Mouse (Mus musculus): ENCODE measurements at regions not wholly inside any gene's neighbourhood (a gene's known extent, or its start where the extent isn't known, plus 50 kb on each side); places are given as distances from the start of the nearest gene placed in this dataset.
A peak's percentile ranks its signal among the peaks of the same experiment; 100 is the strongest.

GRCm38 (mm10) chr10:111762751-111763528 lies 209.5 kb upstream of the Krr1 start:
- Histone ChIP-seq H3K4me1 (no peaks in the 10 kb centered on the region), H3K9me3 (replicated peaks) (no peaks in the 10 kb centered on the region), H3K36me3 (ENCODE audit: poor library complexity, severe bottlenecking) (no peaks in the 10 kb centered on the region), H3K9ac (no peak overlapping the region), H3K4me3 (no peak overlapping the region), H3K27ac (no peak overlapping the region), H3K27me3 (no peaks in the 10 kb centered on the region), H3K4me2 (no peak overlapping the region)
- ATAC-seq: peak; percentile 41; the same call in 1 of the 2 replicates
- 83% methylated on average over 8 of the region's 8 CpGs for whole genome bisulfite sequencing

- Histone ChIP-seq H3K36me3 (ENCODE audit: poor library complexity, severe bottlenecking) (no peaks in the 10 kb centered on the region), H3K4me2 (no peak overlapping the region), H3K9me3 (replicated peaks) (no peaks in the 10 kb centered on the region), H3K4me3 (no peak overlapping the region), H3K9ac (no peak overlapping the region), H3K27me3 (no peaks in the 10 kb centered on the region), H3K4me1 (no peaks in the 10 kb centered on the region), H3K27ac (no peak overlapping the region)
- 90% methylated on average over 7 of the region's 7 CpGs for whole genome bisulfite sequencing
- ATAC-seq: no peak
These were observed 205.3 kb upstream of the Krr1 start for GRCm38 (mm10) chr10:111767011-111767720.

- no peak overlapping the region for H3K4me3 ChIP-seq
- no peak overlapping the region for H3K4me2 ChIP-seq
- no peaks in the 10 kb centered on the region for H3K27me3 ChIP-seq
- no peak overlapping the region for H3K27ac ChIP-seq
- H3K36me3 ChIP-seq (ENCODE audit: poor library complexity, severe bottlenecking): no peaks in the 10 kb centered on the region
- H3K9me3 ChIP-seq (replicated peaks): no peaks in the 10 kb centered on the region
- no peaks in the 10 kb centered on the region for H3K4me1 ChIP-seq
- no peak overlapping the region for H3K9ac ChIP-seq
- ATAC-seq: no peak
- WGBS: 94% methylated on average over 14 of the region's 14 CpGs
These were observed 204.5 kb upstream of the Krr1 start for GRCm38 (mm10) chr10:111767813-111768455.

- no peak for ATAC-seq
- Histone ChIP-seq H3K4me3 (no peak overlapping the region), H3K4me1 (no peaks in the 10 kb centered on the region), H3K27ac (no peak overlapping the region), H3K27me3 (no peaks in the 10 kb centered on the region), H3K9me3 (replicated peaks) (no peaks in the 10 kb centered on the region), H3K9ac (no peak overlapping the region), H3K36me3 (ENCODE audit: poor library complexity, severe bottlenecking) (no peaks in the 10 kb centered on the region), H3K4me2 (no peak overlapping the region)
- WGBS: 84% methylated on average over 9 of the region's 9 CpGs
These were observed 202.9 kb upstream of the Krr1 start for GRCm38 (mm10) chr10:111769486-111770002.

GRCm38 (mm10) chr10:111770027-111770426 lies 202.4 kb upstream of the Krr1 start:
- no peaks in the 10 kb centered on the region for H3K36me3 ChIP-seq (ENCODE audit: poor library complexity, severe bottlenecking)
- no peaks in the 10 kb centered on the region for H3K27me3 ChIP-seq
- no peak overlapping the region for H3K4me3 ChIP-seq
- H3K4me2 ChIP-seq: no peak overlapping the region
- no peak for ATAC-seq
- no peaks in the 10 kb centered on the region for H3K4me1 ChIP-seq
- H3K9me3 ChIP-seq (replicated peaks): no peaks in the 10 kb centered on the region
- no peak overlapping the region for H3K27ac ChIP-seq
- 79% methylated on average over 2 of the region's 2 CpGs for WGBS
- H3K9ac ChIP-seq: no peak overlapping the region

- Histone ChIP-seq H3K27me3 (no peaks in the 10 kb centered on the region), H3K4me1 (no peaks in the 10 kb centered on the region), H3K27ac (no peak overlapping the region), H3K36me3 (ENCODE audit: poor library complexity, severe bottlenecking) (no peaks in the 10 kb centered on the region), H3K4me3 (no peak overlapping the region), H3K9ac (no peak overlapping the region), H3K9me3 (replicated peaks) (no peaks in the 10 kb centered on the region), H3K4me2 (no peak overlapping the region)
- WGBS: 95% methylated on average over 4 of the region's 4 CpGs
- ATAC-seq: no peak
These were observed 201.5 kb upstream of the Krr1 start for GRCm38 (mm10) chr10:111771010-111771409.

GRCm38 (mm10) chr10:111777559-111777958 lies 194.9 kb upstream of the Krr1 start:
- Histone ChIP-seq H3K36me3 (ENCODE audit: poor library complexity, severe bottlenecking) (no peaks in the 10 kb centered on the region), H3K4me2 (no peak overlapping the region), H3K27ac (no peak overlapping the region), H3K9ac (no peak overlapping the region), H3K27me3 (no peaks in the 10 kb centered on the region), H3K4me1 (no peaks in the 10 kb centered on the region), H3K9me3 (replicated peaks) (no peaks in the 10 kb centered on the region), H3K4me3 (no peak overlapping the region)
- no peak for ATAC-seq

- no peaks in the 10 kb centered on the region for H3K36me3 ChIP-seq (ENCODE audit: poor library complexity, severe bottlenecking)
- WGBS: 93% methylated on average over 5 of the region's 5 CpGs
- ATAC-seq: no peak
These were observed 194.4 kb upstream of the Krr1 start for GRCm38 (mm10) chr10:111778111-111778510.

GRCm38 (mm10) chr10:111779956-111780355 lies 192.5 kb upstream of the Krr1 start:
- 94% methylated on average over 7 of the region's 7 CpGs for WGBS
- H3K27ac ChIP-seq: no peak overlapping the region
- ATAC-seq: no peak
- H3K4me2 ChIP-seq: no peak overlapping the region
- no peak overlapping the region for H3K4me3 ChIP-seq
- H3K27me3 ChIP-seq: no peaks in the 10 kb centered on the region
- no peaks in the 10 kb centered on the region for H3K4me1 ChIP-seq
- no peaks in the 10 kb centered on the region for H3K9me3 ChIP-seq (replicated peaks)
- H3K9ac ChIP-seq: no peak overlapping the region
- H3K36me3 ChIP-seq (ENCODE audit: poor library complexity, severe bottlenecking): no peaks in the 10 kb centered on the region

More at GRCm38 (mm10) chr10:111778111-111778510, 194.4 kb upstream of the Krr1 start:
- no peaks in the 10 kb centered on the region for H3K27me3 ChIP-seq
- H3K9ac ChIP-seq: no peak overlapping the region
- no peak overlapping the region for H3K4me2 ChIP-seq
- no peak overlapping the region for H3K4me3 ChIP-seq
- H3K27ac ChIP-seq: no peak overlapping the region
- H3K9me3 ChIP-seq (replicated peaks): no peaks in the 10 kb centered on the region
- no peaks in the 10 kb centered on the region for H3K4me1 ChIP-seq

- Histone ChIP-seq H3K9ac (no peak overlapping the region), H3K4me2 (no peak overlapping the region), H3K4me3 (no peak overlapping the region), H3K9me3 (replicated peaks) (no peaks in the 10 kb centered on the region), H3K27me3 (no peaks in the 10 kb centered on the region), H3K4me1 (no peaks in the 10 kb centered on the region), H3K36me3 (ENCODE audit: poor library complexity, severe bottlenecking) (no peaks in the 10 kb centered on the region), H3K27ac (no peak overlapping the region)
- WGBS: 87% methylated on average over 22 of the region's 22 CpGs
- ATAC-seq: no peak
These were observed 190.2 kb upstream of the Krr1 start for GRCm38 (mm10) chr10:111782195-111782810.

GRCm38 (mm10) chr10:111783496-111783895 lies 189.0 kb upstream of the Krr1 start:
- Histone ChIP-seq H3K9ac (no peak overlapping the region), H3K36me3 (ENCODE audit: poor library complexity, severe bottlenecking) (no peaks in the 10 kb centered on the region), H3K9me3 (replicated peaks) (no peaks in the 10 kb centered on the region), H3K4me1 (no peaks in the 10 kb centered on the region), H3K4me2 (no peak overlapping the region), H3K27ac (no peak overlapping the region), H3K4me3 (no peak overlapping the region), H3K27me3 (no peaks in the 10 kb centered on the region)
- ATAC-seq: no peak
- WGBS: 69% methylated on average over 3 of the region's 3 CpGs
